Mouse (Mus musculus) hindlimb bud, embryonic 11.5 days (tissue): Measurements from ENCODE around the gene Olfr510.
"Not testable (repeated sequence)": the region's sequence is repeated elsewhere in the genome, so short reads cannot be mapped to it uniquely, and the experiment has no call there.

Source experiments
- DNase-seq: peaks from one replicate; pipeline ENCODE4 v3.0.0-alpha.2; 2012; ENCODE audit warnings: low read depth, low spot score; ENCODE audit errors: extremely low spot score

The Olfr510 gene

GRCm38 (mm10) chr7:108666118-108666517 lies at the start of gene Olfr510:
TSS of gene Olfr510 (plus strand) at chr7:108666418.
- no peak for DNase-seq

GRCm38 (mm10) chr7:108616781-108617180 lies 49.4 kb upstream of the Olfr510 start:
- not testable (repeated sequence) for DNase-seq

- no peak for DNase-seq
Measured at GRCm38 (mm10) chr7:108621514-108621913, 44.7 kb upstream of the Olfr510 start, which contains the start of gene Olfr507. TSS of gene Olfr507 (plus strand) at chr7:108621814.

GRCm38 (mm10) chr7:108629694-108630093 lies 36.5 kb upstream of the Olfr510 start, which contains the start of gene Olfr508:
TSS of gene Olfr508 (plus strand) at chr7:108629994.
- no peak for DNase-seq

- DNase-seq: no peak
Measured at GRCm38 (mm10) chr7:108651806-108652205, 14.4 kb upstream of the Olfr510 start, which contains the start of gene Olfr509. TSS of gene Olfr509 (minus strand) at chr7:108651906.

GRCm38 (mm10) chr7:108662419-108662818 lies 3.8 kb upstream of the Olfr510 start:
- no peak for DNase-seq

DNA sequence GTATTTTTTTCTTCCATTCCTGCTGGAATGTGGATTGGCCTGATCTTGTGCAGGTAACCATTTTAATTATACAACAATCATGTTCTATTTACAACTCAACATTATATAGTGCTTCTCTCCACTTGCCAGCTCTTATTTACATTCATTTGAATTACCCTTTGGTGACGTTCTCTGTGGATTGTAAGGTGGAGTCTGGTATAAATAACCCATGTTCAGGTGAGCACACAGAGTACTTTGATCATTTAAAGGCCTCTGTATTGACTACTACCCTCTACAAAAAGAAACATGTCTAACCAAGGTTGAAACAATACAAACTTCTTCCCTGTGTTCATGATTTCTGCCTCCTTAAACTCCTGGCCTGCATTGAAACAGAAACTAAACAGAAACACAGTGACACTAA lies 4.8 kb downstream of the Olfr510 start:
- no peak for DNase-seq

- no peak for DNase-seq
Measured at GRCm38 (mm10) chr7:108678886-108679285, 12.7 kb downstream of the Olfr510 start.

GRCm38 (mm10) chr7:108713020-108713419 lies 46.8 kb downstream of the Olfr510 start, which contains the start of gene Olfr512:
TSS of gene Olfr512 (plus strand) at chr7:108713320.
- no peak for DNase-seq
